Mouse (Mus musculus): ENCODE data around the gene Sspn.
A peak's percentile ranks its signal among the peaks of the same experiment; 100 is the strongest.

The Sspn gene

GRCm38 (mm10) chr6:145972107-145972506 is 40.7 kb downstream of the Sspn start:
- peak in 1 of 2 experiments; percentile 67 for DNase-seq (ENCODE audit: inconsistent age in 2 of 2, low spot score in 1 of 2)

DNA sequence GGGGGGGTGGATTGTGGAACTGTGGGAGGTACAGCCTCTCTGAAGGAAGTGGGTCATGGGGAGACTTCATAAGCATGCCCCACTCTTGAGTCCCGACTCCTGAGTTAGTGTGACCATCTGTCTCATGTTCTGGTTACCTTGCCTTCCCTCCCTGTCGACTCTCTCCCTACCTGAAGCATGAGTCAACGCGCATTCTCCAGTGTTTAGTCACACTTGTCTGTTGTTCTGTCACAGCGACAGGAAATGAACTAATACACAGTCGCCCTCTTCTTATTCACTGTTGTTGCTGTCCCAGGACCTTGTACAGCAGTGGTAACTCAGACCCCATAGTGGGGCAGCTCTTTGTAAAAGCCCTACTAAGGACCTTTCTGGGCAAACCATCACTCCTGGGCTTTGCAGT is 41.4 kb downstream of the Sspn start:
- DNase-seq (ENCODE audit: inconsistent age in 2 of 2, low spot score in 1 of 2) = no peak

GRCm38 (mm10) chr6:145973356-145973755 is 41.9 kb downstream of the Sspn start:
- DNase-seq (ENCODE audit: inconsistent age in 2 of 2, low spot score in 1 of 2) = no peak

DNA sequence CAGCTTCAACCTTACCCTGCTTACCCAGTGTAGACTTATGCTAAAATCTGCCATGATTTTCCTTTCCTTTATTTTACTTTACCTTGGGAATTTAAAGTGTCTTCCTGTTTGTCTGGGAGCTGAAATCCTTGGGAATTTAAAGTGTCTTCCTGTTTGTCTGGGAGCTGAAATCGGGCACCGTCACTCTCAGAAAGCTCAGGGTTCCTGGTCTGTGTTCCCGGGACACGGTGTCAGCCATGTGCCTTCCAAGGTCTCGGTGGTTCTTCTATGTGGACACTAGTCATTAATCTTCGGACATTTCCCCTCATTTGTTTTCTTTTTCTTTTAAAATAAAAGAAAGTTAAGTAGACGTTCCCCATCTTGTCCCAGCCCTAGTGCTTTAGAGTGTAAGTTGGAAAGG is 43.3 kb downstream of the Sspn start:
- peak; percentile 63 to 75 for DNase-seq (ENCODE audit: inconsistent age in 2 of 2, low spot score in 1 of 2)

DNA sequence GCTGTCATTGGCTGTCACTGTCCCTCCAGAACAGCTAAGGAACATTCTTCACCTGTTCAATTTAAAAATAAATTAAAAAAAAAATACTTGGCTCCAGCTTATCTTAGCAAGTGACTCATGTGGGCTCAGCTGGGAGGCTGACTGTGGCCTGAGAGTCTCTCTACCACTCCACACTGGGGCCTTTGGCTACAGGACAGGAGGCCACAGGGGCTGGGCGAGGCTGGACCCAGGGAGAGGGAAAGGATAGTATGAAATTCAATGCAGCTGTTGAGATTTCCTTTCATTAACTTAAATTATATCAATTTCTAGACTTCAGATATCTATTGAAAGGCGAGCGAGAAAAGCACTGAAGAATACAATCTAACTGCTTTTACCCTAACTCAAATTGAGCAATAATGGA is 45.9 kb downstream of the Sspn start:
- DNase-seq (ENCODE audit: inconsistent age in 2 of 2, low spot score in 1 of 2) = peak; percentile 64 to 79

GRCm38 (mm10) chr6:145977771-145978450 is 46.5 kb downstream of the Sspn start:
- DNase-seq (ENCODE audit: inconsistent age in 2 of 2, low spot score in 1 of 2) = peak; percentile 68 to 84

GRCm38 (mm10) chr6:145981074-145981473 is 49.6 kb downstream of the Sspn start:
- DNase-seq (ENCODE audit: inconsistent age in 2 of 2, low spot score in 1 of 2) = no peak

DNA sequence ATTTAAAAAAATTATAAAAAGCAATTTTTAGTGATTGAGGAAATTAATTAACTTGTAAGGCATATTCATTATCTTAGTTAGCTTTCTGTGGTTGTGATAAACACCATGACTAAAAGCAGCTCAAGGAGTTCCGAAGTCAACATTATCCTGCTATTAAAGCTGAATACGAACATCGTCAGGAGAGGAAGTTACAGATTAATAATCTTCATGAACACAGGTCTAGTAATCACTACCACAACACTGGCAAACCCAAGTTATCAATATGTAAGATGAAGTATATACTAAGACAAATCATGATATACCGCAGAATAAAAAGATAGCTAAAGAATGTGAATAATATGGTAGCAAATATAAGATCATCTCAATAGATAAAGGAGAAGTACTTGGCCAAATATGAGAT is 50.9 kb downstream of the Sspn start:
- DNase-seq (ENCODE audit: inconsistent age in 2 of 2, low spot score in 1 of 2) = no peak

DNA sequence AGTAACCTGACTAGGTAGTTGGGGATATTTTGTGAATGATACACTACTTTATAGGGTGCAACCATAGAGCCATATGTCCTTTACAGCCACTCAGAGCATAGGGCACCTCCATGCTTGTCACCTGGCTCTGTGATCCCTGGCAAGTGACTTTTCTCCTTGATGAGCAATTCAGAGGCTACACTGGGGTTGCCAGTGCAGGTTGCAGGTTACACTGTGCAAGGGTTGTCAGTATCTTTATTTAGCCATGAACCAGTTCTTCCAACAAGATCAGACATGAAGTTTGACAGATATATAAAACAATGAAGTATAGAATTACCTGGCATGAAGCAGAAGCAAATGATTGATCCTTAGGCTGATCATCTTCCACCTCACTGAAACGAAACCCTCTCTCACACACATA is 59.1 kb downstream of the Sspn start:
- DNase-seq (ENCODE audit: inconsistent age in 2 of 2, low spot score in 1 of 2) = no peak

DNA sequence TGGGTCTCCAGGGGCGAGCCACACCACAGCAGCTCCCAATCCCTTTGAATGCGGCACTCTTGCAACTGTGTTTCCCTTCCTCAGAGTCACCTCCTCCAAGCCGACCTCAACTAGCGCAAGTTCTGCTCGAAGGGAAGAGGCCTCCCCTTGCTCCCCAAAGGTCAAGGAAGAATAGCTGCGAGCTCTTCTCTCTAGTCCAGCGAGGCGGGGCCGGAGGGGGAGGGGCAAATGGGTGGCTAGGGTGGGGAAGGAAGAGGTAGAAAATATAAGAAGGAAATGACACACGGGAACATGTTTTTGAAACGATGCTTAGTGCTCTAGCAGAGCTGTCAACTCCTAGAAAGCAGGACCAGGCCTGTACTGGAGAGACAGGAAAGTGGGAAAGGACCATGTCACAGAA is 61.1 kb downstream of the Sspn start:
- DNase-seq (ENCODE audit: inconsistent age in 2 of 2, low spot score in 1 of 2) = no peak

DNA sequence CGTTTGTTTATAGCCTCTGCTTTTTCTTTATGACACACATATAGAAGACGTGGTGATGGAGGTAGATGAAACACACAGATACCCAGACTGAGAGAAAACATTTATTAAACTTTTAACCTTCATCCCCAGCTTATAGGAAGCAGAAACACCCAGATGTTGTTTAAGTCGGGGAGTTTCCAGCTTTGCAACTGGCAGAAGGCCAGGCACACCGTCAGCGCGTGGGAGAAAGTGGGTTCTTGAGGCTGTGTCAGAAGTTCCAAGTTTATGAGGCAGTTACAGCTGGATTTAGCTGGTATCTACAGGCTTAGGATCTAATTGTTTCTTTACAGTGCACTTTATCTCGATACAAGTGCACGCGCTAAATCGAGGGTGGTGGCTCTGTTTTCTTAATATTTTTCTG is 61.5 kb downstream of the Sspn start:
- DNase-seq (ENCODE audit: inconsistent age in 2 of 2, low spot score in 1 of 2) = no peak

DNA sequence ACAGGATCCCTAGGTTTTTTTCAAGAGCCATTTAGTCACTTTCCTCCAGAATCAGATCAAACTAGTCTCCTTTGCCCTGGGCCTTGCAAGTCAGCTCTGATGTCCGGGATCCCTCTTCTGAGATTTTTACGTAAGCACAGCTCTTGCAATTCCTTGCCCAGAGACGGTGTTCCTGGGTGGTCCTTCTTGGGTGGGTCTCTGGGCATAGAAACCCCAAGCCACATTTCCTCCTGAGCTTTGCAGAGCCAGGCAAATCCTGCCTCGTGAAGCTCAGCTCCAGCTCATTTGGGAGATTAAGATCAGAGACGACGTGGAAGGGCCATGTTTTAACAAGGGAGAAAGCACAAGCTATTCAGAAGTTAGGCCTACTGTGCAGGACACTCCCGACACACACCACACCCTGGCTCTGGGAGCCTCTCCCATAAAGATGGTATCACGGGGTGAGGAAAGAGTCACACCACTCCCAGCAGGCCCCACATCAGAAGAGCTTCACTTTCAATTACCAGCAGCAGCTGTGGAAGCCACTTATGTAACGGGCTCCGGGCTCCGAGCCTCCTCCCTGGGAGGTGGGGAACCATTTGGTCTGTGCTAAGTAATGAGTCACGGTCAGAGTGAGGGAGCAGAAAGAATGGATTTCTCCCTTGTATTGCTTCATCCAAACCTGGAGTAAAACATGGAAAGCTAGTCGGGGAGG is 67.0 kb downstream of the Sspn start:
- peak; percentile 86 for DNase-seq (ENCODE audit: inconsistent age in 2 of 2, low spot score in 1 of 2)

DNA sequence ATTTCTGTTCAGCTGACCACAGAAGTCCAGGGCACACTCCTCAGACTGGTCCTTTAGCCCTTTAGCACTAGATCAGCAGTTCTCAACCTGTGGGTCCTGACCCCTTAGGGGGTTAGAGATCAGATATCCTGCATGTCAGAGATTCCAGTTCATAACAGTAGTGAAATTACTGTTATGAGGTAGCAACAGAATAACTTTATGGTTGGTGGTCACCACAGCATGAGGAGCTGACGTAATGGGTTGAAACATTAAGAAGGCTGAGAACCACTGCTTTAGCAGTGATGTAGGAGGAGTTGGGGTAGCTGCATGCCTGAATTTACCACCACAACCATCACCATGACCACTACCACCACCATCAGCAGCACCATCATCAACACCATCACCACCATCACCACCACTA is 69.3 kb downstream of the Sspn start:
- no peak for DNase-seq (ENCODE audit: inconsistent age in 2 of 2, low spot score in 1 of 2)

DNA sequence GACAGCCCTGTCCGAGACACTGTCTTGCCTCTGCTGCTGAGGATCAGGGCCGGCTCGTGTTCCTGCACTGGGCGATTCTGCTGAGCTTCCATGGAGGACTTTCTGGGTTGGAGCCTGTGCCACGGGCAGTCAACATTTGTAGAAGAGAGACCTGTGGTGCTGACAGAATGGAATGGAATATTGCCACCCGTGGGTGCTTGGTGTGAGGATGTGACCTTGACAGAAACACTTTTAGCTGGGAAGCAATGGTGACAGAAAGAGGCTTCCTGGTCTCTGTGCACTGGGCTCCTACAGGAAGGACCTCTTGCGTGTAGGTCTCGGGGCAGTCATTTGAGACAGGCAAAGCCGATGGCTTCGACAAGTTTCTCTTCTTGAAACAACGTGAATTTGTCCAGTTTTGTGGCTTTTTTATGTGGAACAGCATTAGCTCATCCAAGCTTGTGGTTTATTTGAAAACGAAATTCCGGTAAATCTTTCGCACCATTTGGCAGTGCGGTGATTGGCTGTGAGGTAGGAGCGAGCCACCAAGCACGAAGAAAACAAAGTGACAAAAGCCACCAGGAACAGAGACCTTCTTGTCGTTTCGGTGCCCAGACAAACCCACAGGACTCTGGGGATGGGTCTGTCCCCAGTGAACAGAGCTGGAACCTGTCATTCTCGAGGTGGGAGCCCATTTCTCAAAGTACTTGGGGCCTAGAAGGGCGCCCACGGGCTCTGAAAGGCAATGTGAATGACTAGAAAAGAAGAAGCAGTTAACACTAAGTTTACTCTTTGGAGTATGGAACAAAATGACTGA is 70.2 kb downstream of the Sspn start:
- DNase-seq (ENCODE audit: inconsistent age in 2 of 2, low spot score in 1 of 2) = no peak

GRCm38 (mm10) chr6:146004174-146004601 is 72.7 kb downstream of the Sspn start:
- peak; percentile 70 to 87 for DNase-seq (ENCODE audit: inconsistent age in 2 of 2, low spot score in 1 of 2)

DNA sequence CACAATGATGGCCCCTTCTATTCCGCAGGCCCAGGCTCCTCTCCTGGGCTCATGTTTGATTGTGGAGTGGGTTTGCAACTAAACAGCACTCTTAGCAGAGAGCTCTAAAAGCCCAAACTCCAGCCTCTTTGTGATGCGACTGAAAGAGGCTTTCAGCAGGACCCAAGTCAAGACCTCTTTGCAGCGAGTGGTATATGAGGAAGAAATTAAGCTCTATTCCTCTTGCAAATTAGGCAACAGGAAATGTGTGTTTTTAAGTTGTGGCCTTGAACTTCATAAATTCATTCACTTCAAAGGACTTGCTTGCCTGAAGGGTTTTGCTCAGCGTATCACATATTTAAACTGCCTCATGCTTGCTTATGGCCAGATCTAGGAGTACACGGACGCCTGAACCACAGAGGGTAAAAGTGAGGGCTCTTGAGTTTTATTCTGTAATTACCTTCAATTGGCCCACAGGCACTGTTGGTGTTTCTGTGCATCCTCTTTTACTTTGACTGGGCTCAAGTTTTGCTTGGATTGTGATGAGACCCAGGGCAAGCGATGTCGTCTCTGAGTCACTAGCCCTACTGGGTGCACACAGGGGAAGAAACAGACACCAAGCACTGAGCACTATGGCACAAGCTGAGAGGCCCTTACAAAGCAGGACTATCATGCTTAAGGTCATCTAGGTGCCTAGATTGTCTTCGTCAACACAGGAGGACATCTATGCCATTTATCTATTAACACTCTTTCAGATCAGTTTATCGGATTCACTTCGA is 73.9 kb downstream of the Sspn start:
- DNase-seq (ENCODE audit: inconsistent age in 2 of 2, low spot score in 1 of 2) = peak in 1 of 2 experiments; percentile 53

- no peak for DNase-seq (ENCODE audit: inconsistent age in 2 of 2, low spot score in 1 of 2)
Measured at GRCm38 (mm10) chr6:146005935-146006564, 74.6 kb downstream of the Sspn start.

DNA sequence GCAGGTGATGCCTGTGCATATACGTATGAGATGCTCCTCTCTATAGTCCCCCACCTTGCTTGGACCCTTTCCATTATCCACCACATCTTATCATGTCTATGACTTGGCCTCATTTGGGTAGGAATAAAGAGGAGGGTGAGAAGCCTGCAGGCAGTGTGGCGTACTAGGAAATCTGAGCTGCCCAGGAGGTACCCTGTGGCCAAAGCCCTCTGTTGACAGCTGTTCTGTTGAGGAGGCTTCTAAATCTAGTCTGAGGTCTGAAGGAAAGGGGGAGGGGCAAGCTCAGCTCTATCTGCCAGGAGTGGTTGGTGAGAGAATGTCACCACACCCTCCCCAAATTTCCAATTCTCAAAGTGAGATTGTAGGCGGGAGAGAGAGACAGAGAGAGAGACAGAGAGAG is 75.3 kb downstream of the Sspn start:
- DNase-seq (ENCODE audit: inconsistent age in 2 of 2, low spot score in 1 of 2) = no peak

- peak; percentile 37 to 59 for DNase-seq (ENCODE audit: inconsistent age in 2 of 2, low spot score in 1 of 2)
Measured at GRCm38 (mm10) chr6:146008450-146008981, 77.1 kb downstream of the Sspn start.

- DNase-seq (ENCODE audit: inconsistent age in 2 of 2, low spot score in 1 of 2) = no peak
Measured at GRCm38 (mm10) chr6:146009163-146009915, 77.9 kb downstream of the Sspn start.
